Mouse (Mus musculus) E14TG2a.4 (cell line): ENCODE results near the gene Anks1b.
A peak's percentile ranks its signal among the peaks of the same experiment; 100 is the strongest.

ENCODE experiments used
- CTCF ChIP-seq: conservative IDR thresholded peaks from 2 replicates; pipeline ENCODE4 v1.5.1; 2014; ENCODE audit warnings: low read length
- NANOG ChIP-seq: IDR thresholded peaks from 2 replicates; pipeline ENCODE4 v1.6.1; 2014; ENCODE audit warnings: borderline replicate concordance, low read length, mixed read lengths
- POU5F1 ChIP-seq: IDR thresholded peaks from 2 replicates; pipeline ENCODE4 v1.6.1; 2014; ENCODE audit warnings: low read length, borderline replicate concordance

GRCm38 (mm10) chr10:90804602-90805095, 931.3 kb downstream of the Anks1b start:
- TF ChIP-seq CTCF (no peak), NANOG (peak; percentile 74; the same call in 1 of the 2 replicates), POU5F1 (no peak)
